Mouse (Mus musculus) heart, embryonic 12.5 days (tissue): ENCODE results near the gene Styxl1. TPM values are rescaled to one million over a fixed set of nuclear protein-coding genes. Genes with fewer than 3 reads are reported as not detected.

ENCODE experiments used
- ATAC-seq: fragments of 200-750 bp; cut with Nextera tagmentation; 2 replicates; pipeline ENCODE4 v1.8.0; 2017; ENCODE audit warnings: moderate TSS enrichment, moderate library complexity; ENCODE audit not compliant: insufficient number of reproducible peaks, low FRiP score
- H3K27ac ChIP-seq: fragments of 300-500 bp; sonication (generic); 2 replicates; pipeline ENCODE4 v1.5.1; 2016; ENCODE audit warnings: mild to moderate bottlenecking, moderate library complexity; ENCODE audit not compliant: poor library complexity, severe bottlenecking
- H3K27me3 ChIP-seq: fragments of 300-500 bp; sonication (generic); replicated peaks from 2 replicates; pipeline ENCODE4 v1.6.1; 2016; ENCODE audit warnings: mild to moderate bottlenecking, moderate library complexity
- H3K36me3 ChIP-seq: fragments of 300-500 bp; sonication (generic); 2 replicates; pipeline ENCODE4 v1.6.1; 2016; ENCODE audit warnings: mild to moderate bottlenecking, moderate library complexity
- H3K4me1 ChIP-seq: fragments of 300-500 bp; sonication (generic); replicated peaks from 2 replicates; pipeline ENCODE4 v1.6.1; 2016; ENCODE audit warnings: mild to moderate bottlenecking
- H3K4me2 ChIP-seq: fragments of 300-500 bp; sonication (generic); 2 replicates; pipeline ENCODE4 v1.6.1; 2016; ENCODE audit warnings: mild to moderate bottlenecking, moderate library complexity
- H3K4me3 ChIP-seq: fragments of 300-500 bp; sonication (generic); 2 replicates; pipeline ENCODE4 v1.5.1; 2016; ENCODE audit warnings: mild to moderate bottlenecking
- H3K9ac ChIP-seq: fragments of 300-500 bp; sonication (generic); 2 replicates; pipeline ENCODE4 v1.6.1; 2016; ENCODE audit warnings: mild to moderate bottlenecking, moderate library complexity
- H3K9me3 ChIP-seq: fragments of 300-500 bp; sonication (generic); replicated peaks from 2 replicates; pipeline ENCODE4 v1.6.1; 2016; ENCODE audit warnings: mild to moderate bottlenecking, moderate library complexity
- WGBS: fragments of 180-500 bp; shearing (Covaris S2); methylation state at CpG from one replicate; pipeline ENCODE4 v1.1.7; 2016; 5-methylcytosine and 5-hydroxymethylcytosine counted together
- polyA plus RNA-seq: library from polyadenylated mRNA; unstranded; fragments of >200 nt; fragmentation: Nextera tagmentation; extraction: Ambion mirVana; gene quantifications from 2 replicates; pipeline ENCODE4 v1.2.1, GENCODE M21; 2016

Gene Styxl1
- polyA plus RNA-seq, 1 experiment from 2014 or later: not detected

- Histone ChIP-seq H3K4me3 (no peak overlapping the region), H3K9ac (no peak overlapping the region), H3K4me2 (no peak overlapping the region), H3K27me3 (peaks cover 25% of the 10 kb centered on the region), H3K27ac (no peak overlapping the region), H3K36me3 (no peaks in the 10 kb centered on the region), H3K9me3 (no peaks in the 10 kb centered on the region), H3K4me1 (no peaks in the 10 kb centered on the region)
- WGBS: 51% methylated on average over 3 of the region's 3 CpGs
- ATAC-seq: no peak
Observed at GRCm38 (mm10) chr5:135764971-135765370, 13.2 kb downstream of the Styxl1 start.

DNA sequence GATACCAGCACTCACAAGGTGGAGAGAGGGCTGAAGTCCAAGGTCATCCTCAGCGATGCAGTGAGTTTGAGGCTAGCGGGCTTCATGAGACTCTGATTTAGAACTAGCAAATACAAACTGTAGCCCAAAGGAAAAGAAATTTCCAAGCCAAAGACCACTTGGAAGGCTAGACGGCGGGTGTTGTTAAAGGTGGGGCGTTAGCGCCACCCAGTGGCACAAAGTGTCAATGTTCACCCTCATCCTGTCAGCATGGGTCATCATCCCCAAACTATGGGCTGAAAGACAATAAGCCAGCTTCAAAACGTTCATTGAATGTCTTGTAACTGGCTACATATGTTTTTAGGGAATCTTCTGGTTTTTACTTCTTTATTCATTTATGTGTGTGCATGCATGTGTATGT lies 14.7 kb downstream of the Styxl1 start:
- WGBS: 2% methylated on average over 7 of the region's 7 CpGs
- no peak overlapping the region for H3K9ac ChIP-seq
- H3K27ac ChIP-seq: no peak overlapping the region
- no peaks in the 10 kb centered on the region for H3K36me3 ChIP-seq
- H3K4me2 ChIP-seq: no peak overlapping the region
- ATAC-seq: no peak
- peaks cover 21% of the 10 kb centered on the region for H3K27me3 ChIP-seq
- H3K9me3 ChIP-seq: no peaks in the 10 kb centered on the region
- no peak overlapping the region for H3K4me3 ChIP-seq
- no peaks in the 10 kb centered on the region for H3K4me1 ChIP-seq

DNA sequence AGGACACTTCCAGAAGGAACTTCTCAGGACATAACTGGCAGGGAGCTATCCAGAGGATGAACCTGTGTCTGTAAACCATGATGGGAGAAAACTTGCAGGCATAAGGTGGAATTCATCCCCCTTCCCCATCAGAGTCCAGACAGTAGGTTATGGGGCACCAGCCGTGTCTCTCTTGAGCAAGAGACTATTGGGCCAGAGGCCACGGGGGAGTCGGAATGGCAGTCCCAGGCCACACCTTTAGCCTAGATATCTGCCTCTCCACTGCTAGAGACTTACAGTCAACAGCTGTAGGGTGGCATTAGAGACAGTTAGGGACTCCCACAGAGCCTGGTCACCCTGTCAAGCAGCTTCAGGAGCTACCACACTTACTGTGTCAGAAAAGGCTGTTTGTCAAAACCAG lies 16.3 kb downstream of the Styxl1 start:
- Histone ChIP-seq H3K4me2 (no peak overlapping the region), H3K9ac (no peak overlapping the region), H3K4me3 (no peak overlapping the region), H3K27me3 (peaks cover 15% of the 10 kb centered on the region), H3K27ac (no peak overlapping the region), H3K36me3 (no peaks in the 10 kb centered on the region), H3K4me1 (no peaks in the 10 kb centered on the region), H3K9me3 (no peaks in the 10 kb centered on the region)
- ATAC-seq: no peak
- 61% methylated on average over 3 of the region's 3 CpGs for WGBS

DNA sequence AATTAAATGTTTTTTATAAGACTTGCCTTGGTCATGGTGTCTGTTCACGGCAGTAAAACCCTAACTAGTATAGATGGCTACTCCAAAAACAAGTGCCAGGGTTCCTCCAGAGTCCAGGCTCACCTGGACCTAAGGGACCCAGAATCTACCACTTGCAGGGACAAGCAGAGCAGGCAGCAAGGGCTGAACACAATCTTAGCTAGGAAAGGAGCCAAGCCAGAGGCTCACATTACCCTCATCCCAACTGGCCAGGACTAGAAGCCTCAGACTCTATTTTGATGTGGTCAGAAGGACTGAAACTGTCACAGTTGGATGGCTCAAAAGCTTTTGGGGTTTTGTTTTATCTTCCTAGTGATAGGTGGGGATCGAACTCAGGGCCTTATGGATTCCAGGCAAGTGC lies 26.6 kb downstream of the Styxl1 start:
- peaks cover 18% of the 10 kb centered on the region for H3K9me3 ChIP-seq
- H3K9ac ChIP-seq: no peak overlapping the region
- WGBS: 57% methylated on average over 2 of the region's 2 CpGs
- no peaks in the 10 kb centered on the region for H3K36me3 ChIP-seq
- H3K4me2 ChIP-seq: no peak overlapping the region
- H3K4me1 ChIP-seq: no peaks in the 10 kb centered on the region
- H3K27me3 ChIP-seq: no peaks in the 10 kb centered on the region
- no peak overlapping the region for H3K4me3 ChIP-seq
- no peak overlapping the region for H3K27ac ChIP-seq
- no peak for ATAC-seq

DNA sequence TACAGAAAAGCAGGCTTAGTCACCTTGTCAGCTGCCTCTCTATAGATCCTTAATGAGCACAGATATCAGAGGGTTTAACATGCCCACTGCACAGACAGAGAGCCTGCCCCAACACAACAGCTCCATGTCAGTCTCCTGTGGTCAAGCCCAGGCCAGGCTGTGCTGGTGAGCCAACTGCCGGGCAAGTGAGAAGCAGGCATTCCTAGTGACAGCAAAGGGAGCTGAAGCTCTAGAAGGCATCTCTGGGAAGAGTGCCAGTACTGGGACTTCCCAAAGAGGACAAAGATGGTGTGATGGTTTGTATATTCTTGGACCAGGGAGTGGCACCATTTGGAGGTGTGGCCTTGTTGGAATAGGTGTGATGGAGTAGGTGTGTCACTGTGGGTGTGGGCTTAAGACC lies 27.1 kb downstream of the Styxl1 start:
- no peak overlapping the region for H3K4me3 ChIP-seq
- peaks cover 18% of the 10 kb centered on the region for H3K9me3 ChIP-seq
- H3K9ac ChIP-seq: no peak overlapping the region
- no peak overlapping the region for H3K4me2 ChIP-seq
- H3K4me1 ChIP-seq: no peaks in the 10 kb centered on the region
- no peak overlapping the region for H3K27ac ChIP-seq
- no peak for ATAC-seq
- 77% methylated on average over 1 of the region's 1 CpGs for WGBS
- H3K27me3 ChIP-seq: 0 out of 2 replicates have a peak, but pooled peaks cover 5% of the 10 kb centered on the region
- H3K36me3 ChIP-seq: no peaks in the 10 kb centered on the region

DNA sequence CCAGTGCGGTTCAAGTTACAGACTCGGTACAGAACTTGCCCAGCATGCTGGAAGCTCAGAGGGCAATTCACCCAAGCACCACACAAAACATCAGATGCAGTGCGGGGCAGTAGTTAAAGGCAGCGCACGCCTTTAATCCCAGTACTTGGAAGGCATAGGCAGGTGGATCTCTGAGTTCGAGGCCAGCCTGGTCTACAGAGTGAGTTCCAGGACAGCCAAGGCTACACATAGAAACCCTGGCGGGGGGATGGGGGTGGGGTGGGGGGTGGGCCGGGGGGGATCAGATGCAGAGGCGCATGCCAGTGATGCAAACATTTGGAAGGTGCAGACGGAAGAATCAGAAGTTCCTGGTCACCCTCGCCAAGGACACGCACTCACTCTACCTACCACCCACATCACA lies 33.4 kb downstream of the Styxl1 start:
- Histone ChIP-seq H3K27me3 (0 out of 2 replicates have a peak, but pooled peaks cover 7% of the 10 kb centered on the region), H3K4me1 (peaks cover 15% of the 10 kb centered on the region), H3K4me3 (peak overlapping the region; percentile 84), H3K36me3 (peaks cover 18% of the 10 kb centered on the region), H3K27ac (peak overlapping the region; percentile 76), H3K4me2 (peak overlapping the region; percentile 92), H3K9me3 (peaks cover 18% of the 10 kb centered on the region), H3K9ac (peak overlapping the region; percentile 65)
- WGBS: 14% methylated on average over 12 of the region's 12 CpGs
- ATAC-seq: no peak

- peaks cover 15% of the 10 kb centered on the region for H3K4me1 ChIP-seq
- peaks cover 18% of the 10 kb centered on the region for H3K36me3 ChIP-seq
- peak within 1 kb of the TSS; percentile 76 for H3K27ac ChIP-seq
- H3K4me2 ChIP-seq: peak within 1 kb of the TSS; percentile 92
- 0 out of 2 replicates have a peak, but pooled peaks cover 7% of the 10 kb centered on the region for H3K27me3 ChIP-seq
- H3K9me3 ChIP-seq: peaks cover 17% of the 10 kb centered on the region
- H3K4me3 ChIP-seq: peak within 1 kb of the TSS; percentile 84
- H3K9ac ChIP-seq: peak within 1 kb of the TSS; percentile 88
- peak; percentile 97 for ATAC-seq
- 1% methylated on average over 60 of the region's 60 CpGs for WGBS
Observed at GRCm38 (mm10) chr5:135743741-135744609, 34.2 kb downstream of the Styxl1 start, which contains the start of gene Tmem120a. Gene Tmem120a, minus strand, starts transcription at chr5:135744448.

GRCm38 (mm10) chr5:135742941-135743740 lies 35.0 kb downstream of the Styxl1 start:
- H3K4me3 ChIP-seq: peak overlapping the region; percentile 84
- 0 out of 2 replicates have a peak, but pooled peaks cover 7% of the 10 kb centered on the region for H3K27me3 ChIP-seq
- peak overlapping the region; percentile 92 for H3K4me2 ChIP-seq
- H3K9me3 ChIP-seq: peaks cover 9% of the 10 kb centered on the region
- peaks cover 17% of the 10 kb centered on the region for H3K4me1 ChIP-seq
- ATAC-seq: peak; percentile 45; the same call in 1 of the 2 replicates
- H3K9ac ChIP-seq: peak overlapping the region; percentile 88
- H3K36me3 ChIP-seq: peaks cover 18% of the 10 kb centered on the region
- H3K27ac ChIP-seq: no peak overlapping the region
- WGBS: 21% methylated on average over 18 of the region's 18 CpGs

DNA sequence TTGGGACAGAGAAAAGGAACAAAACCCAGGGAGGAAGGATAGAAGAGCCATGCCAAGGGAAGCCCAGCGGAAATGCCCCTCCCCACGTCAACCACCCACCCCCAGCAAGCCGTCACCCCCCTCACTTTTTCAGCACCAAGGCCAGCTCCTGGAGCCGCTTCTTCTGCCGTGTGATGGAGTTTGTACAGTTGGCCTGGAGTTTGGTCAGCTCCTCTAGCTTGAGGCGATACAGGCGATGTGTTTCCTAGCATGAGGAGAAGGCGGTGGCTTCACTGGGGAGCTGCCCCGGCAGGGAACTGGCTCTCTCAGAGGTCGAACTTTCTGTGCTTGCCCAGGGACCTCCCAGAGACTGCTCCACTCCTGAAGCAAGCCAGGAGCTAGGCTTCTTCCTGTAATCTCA lies 36.0 kb downstream of the Styxl1 start:
- H3K27me3 ChIP-seq: 0 out of 2 replicates have a peak, but pooled peaks cover 7% of the 10 kb centered on the region
- no peak overlapping the region for H3K4me3 ChIP-seq
- no peak overlapping the region for H3K4me2 ChIP-seq
- peaks cover 1% of the 10 kb centered on the region for H3K9me3 ChIP-seq
- WGBS: 47% methylated on average over 10 of the region's 10 CpGs
- H3K9ac ChIP-seq: no peak overlapping the region
- H3K4me1 ChIP-seq: peaks cover 21% of the 10 kb centered on the region
- H3K36me3 ChIP-seq: peaks cover 22% of the 10 kb centered on the region
- H3K27ac ChIP-seq: no peak overlapping the region
- no peak for ATAC-seq

- no peak for ATAC-seq
- H3K4me2 ChIP-seq: no peak overlapping the region
- H3K9ac ChIP-seq: no peak overlapping the region
- peaks cover 15% of the 10 kb centered on the region for H3K4me1 ChIP-seq
- H3K27ac ChIP-seq: no peak overlapping the region
- H3K27me3 ChIP-seq: no peaks in the 10 kb centered on the region
- 19% methylated on average over 6 of the region's 6 CpGs for WGBS
- peaks cover 61% of the 10 kb centered on the region for H3K36me3 ChIP-seq
- H3K9me3 ChIP-seq: no peaks in the 10 kb centered on the region
- H3K4me3 ChIP-seq: no peak overlapping the region
Observed at GRCm38 (mm10) chr5:135738266-135738665, 39.9 kb downstream of the Styxl1 start.

- Histone ChIP-seq H3K36me3 (peaks cover 72% of the 10 kb centered on the region), H3K4me1 (peaks cover 9% of the 10 kb centered on the region; the same call in 1 of the 2 replicates), H3K4me2 (no peak overlapping the region), H3K9ac (no peak overlapping the region), H3K9me3 (no peaks in the 10 kb centered on the region), H3K27me3 (no peaks in the 10 kb centered on the region), H3K27ac (no peak overlapping the region), H3K4me3 (no peak overlapping the region)
- 67% methylated on average over 7 of the region's 7 CpGs for WGBS
- ATAC-seq: no peak
Observed at GRCm38 (mm10) chr5:135737154-135737553, 41.0 kb downstream of the Styxl1 start.
